Mouse (Mus musculus): ENCODE measurements at regions not wholly inside any gene's neighbourhood (a gene's known extent, or its start where the extent isn't known, plus 50 kb on each side); places are given as distances from the start of the nearest gene placed in this dataset.

- Histone ChIP-seq H3K36me3 (ENCODE audit: control insufficient read depth in 1 of 2, insufficient read depth in 2 of 2, low read length in 2 of 2) (no peaks in the 10 kb centered on the region), H3K27ac (ENCODE audit: control insufficient read depth, low read depth, low read length) (no peak overlapping the region), H3K27me3 (ENCODE audit: control insufficient read depth in 1 of 2, insufficient read depth in 2 of 2, low read length in 2 of 2) (no peaks in the 10 kb centered on the region), H3K4me1 (ENCODE audit: control insufficient read depth in 1 of 2, insufficient read depth in 2 of 2, low read length in 2 of 2) (no peaks in the 10 kb centered on the region), H3K79me2 (ENCODE audit: control insufficient read depth, insufficient read depth, low read length, poor library complexity) (no peaks in the 10 kb centered on the region), H3K9me3 (replicated peaks; ENCODE audit: insufficient read depth, low read length) (no peaks in the 10 kb centered on the region), H3K9ac (ENCODE audit: control insufficient read depth, low read depth, low read length, poor library complexity, severe bottlenecking) (no peak overlapping the region), H3K4me3 (ENCODE audit: control insufficient read depth in 1 of 2, insufficient read depth in 1 of 2, low read depth in 2 of 2, low read length in 2 of 2) (no peak overlapping the region)
- no peak for TF ChIP-seq RAD21 (IDR thresholded peaks at IDR 0.05; ENCODE audit: low read depth, low read length)
- TF ChIP-seq TCF12 (IDR thresholded peaks at IDR 0.05; ENCODE audit: low read depth, low read length), result no peak
- no peak for TF ChIP-seq HCFC1 (IDR thresholded peaks at IDR 0.05; ENCODE audit: low read depth, low read length)
- TF ChIP-seq TAL1 (IDR thresholded peaks at IDR 0.05; ENCODE audit: low read length), result no peak
- no peak for TF ChIP-seq MYB (IDR thresholded peaks at IDR 0.05; ENCODE audit: low read depth, low read length)
- no peak for TF ChIP-seq MYC (IDR thresholded peaks at IDR 0.05; ENCODE audit: low read depth, low read length)
- no peak for TF ChIP-seq MAZ (IDR thresholded peaks at IDR 0.05; ENCODE audit: low read depth, low read length)
- TF ChIP-seq BHLHE40 (IDR thresholded peaks at IDR 0.05; ENCODE audit: borderline replicate concordance, low read depth, low read length), result no peak
- TF ChIP-seq POLR2AphosphoS2 (IDR thresholded peaks at IDR 0.05; ENCODE audit: low read length), result no peak
- no peak for TF ChIP-seq MAFK (IDR thresholded peaks at IDR 0.05; ENCODE audit: borderline replicate concordance, low read depth, low read length)
- no peak for TF ChIP-seq NRF1 (IDR thresholded peaks at IDR 0.05; ENCODE audit: insufficient read depth, low read depth, low read length, poor library complexity, severe bottlenecking)
- no peak for TF ChIP-seq ELF1 (IDR thresholded peaks at IDR 0.05; ENCODE audit: low read depth, low read length)
- no peak for TF ChIP-seq TBP (IDR thresholded peaks at IDR 0.05; ENCODE audit: low read depth, low read length)
- no peak for TF ChIP-seq NELFE (IDR thresholded peaks at IDR 0.05; ENCODE audit: low read depth, low read length)
- no peak for TF ChIP-seq EP300 (IDR thresholded peaks at IDR 0.05; ENCODE audit: low read depth in 1 of 2, low read length in 2 of 2)
- DNase-seq (ENCODE audit: low read depth, low spot score), result no peak
Measured at GRCm38 (mm10) chr12:35429473-35429872, 105.4 kb downstream of the Ahr start.

GRCm38 (mm10) chr12:35419206-35419605 is 115.6 kb downstream of the Ahr start:
- Histone ChIP-seq H3K4me1 (ENCODE audit: control insufficient read depth in 1 of 2, insufficient read depth in 2 of 2, low read length in 2 of 2) (no peaks in the 10 kb centered on the region), H3K27ac (ENCODE audit: control insufficient read depth, low read depth, low read length) (no peak overlapping the region), H3K79me2 (ENCODE audit: control insufficient read depth, insufficient read depth, low read length, poor library complexity) (no peaks in the 10 kb centered on the region), H3K9ac (ENCODE audit: control insufficient read depth, low read depth, low read length, poor library complexity, severe bottlenecking) (no peak overlapping the region), H3K36me3 (ENCODE audit: control insufficient read depth in 1 of 2, insufficient read depth in 2 of 2, low read length in 2 of 2) (no peaks in the 10 kb centered on the region), H3K9me3 (replicated peaks; ENCODE audit: insufficient read depth, low read length) (no peaks in the 10 kb centered on the region), H3K27me3 (ENCODE audit: control insufficient read depth in 1 of 2, insufficient read depth in 2 of 2, low read length in 2 of 2) (no peaks in the 10 kb centered on the region), H3K4me3 (ENCODE audit: control insufficient read depth in 1 of 2, insufficient read depth in 1 of 2, low read depth in 2 of 2, low read length in 2 of 2) (no peak overlapping the region)
- TF ChIP-seq E2F4 (IDR thresholded peaks at IDR 0.05; ENCODE audit: borderline replicate concordance, low read depth, low read length), result no peak
- TF ChIP-seq TCF12 (IDR thresholded peaks at IDR 0.05; ENCODE audit: low read depth, low read length), result no peak
- TF ChIP-seq CHD1 (IDR thresholded peaks at IDR 0.05; ENCODE audit: low read depth, low read length), result no peak
- no peak for TF ChIP-seq HCFC1 (IDR thresholded peaks at IDR 0.05; ENCODE audit: low read depth, low read length)
- no peak for TF ChIP-seq CTCF (IDR thresholded peaks at IDR 0.05 in 2 of 3, conservative IDR thresholded peaks at IDR 0.05 in 1 of 3; ENCODE audit: control insufficient read depth in 1 of 3, insufficient read depth in 1 of 3, low read depth in 2 of 3, low read length in 3 of 3, poor library complexity in 1 of 3, severe bottlenecking in 1 of 3)
- no peak for TF ChIP-seq ZKSCAN1 (IDR thresholded peaks at IDR 0.05; ENCODE audit: low read depth, low read length)
- no peak for TF ChIP-seq MYC (IDR thresholded peaks at IDR 0.05; ENCODE audit: low read depth, low read length)
- TF ChIP-seq ZC3H11A (IDR thresholded peaks at IDR 0.05; ENCODE audit: low read depth, low read length), result no peak
- no peak for TF ChIP-seq MEF2A (IDR thresholded peaks at IDR 0.05; ENCODE audit: extremely low read depth, insufficient replicate concordance, low read depth, low read length, poor library complexity, severe bottlenecking)
- TF ChIP-seq MAZ (IDR thresholded peaks at IDR 0.05; ENCODE audit: low read depth, low read length), result no peak
- no peak for TF ChIP-seq MAFK (IDR thresholded peaks at IDR 0.05; ENCODE audit: borderline replicate concordance, low read depth, low read length)
- TF ChIP-seq RAD21 (IDR thresholded peaks at IDR 0.05; ENCODE audit: low read depth, low read length), result no peak
- TF ChIP-seq ZNF384 (IDR thresholded peaks at IDR 0.05; ENCODE audit: low read depth, low read length), result no peak
- TF ChIP-seq ETS1 (IDR thresholded peaks at IDR 0.05; ENCODE audit: low read depth, low read length), result no peak
- no peak for TF ChIP-seq MXI1 (IDR thresholded peaks at IDR 0.05; ENCODE audit: low read depth, low read length)
- no peak for TF ChIP-seq MAX (IDR thresholded peaks at IDR 0.05; ENCODE audit: low read length)
- TF ChIP-seq POLR2A (IDR thresholded peaks at IDR 0.05; ENCODE audit: control insufficient read depth in 1 of 2, insufficient read depth in 1 of 2, low read depth in 1 of 2, low read length in 2 of 2, poor library complexity in 1 of 2), result no peak
- no peak for TF ChIP-seq KAT2A (conservative IDR thresholded peaks at IDR 0.05; ENCODE audit: low read depth, low read length)
- DNase-seq (ENCODE audit: low read depth, low spot score), result no peak
